Mouse (Mus musculus) liver, adult 2 months (tissue): Measurements from ENCODE around the gene Fat3. TPM values are rescaled to one million over a fixed set of nuclear protein-coding genes. Genes with fewer than 3 reads are reported as not detected.

ENCODE experiments used
- DNase-seq: peaks from one replicate; pipeline ENCODE4 v3.0.0-alpha.2; 2011; ENCODE audit warnings: low read depth, low spot score; ENCODE audit errors: extremely low read depth
- H3K27ac ChIP-seq: fragments of 200-500 bp; replicated peaks from 2 replicates; pipeline ENCODE4 v1.5.1; 2012; ENCODE audit warnings: low read depth, mild to moderate bottlenecking, control low read depth, inconsistent platforms, low read length; ENCODE audit not compliant: insufficient read depth
- H3K27me3 ChIP-seq: fragments of 200-500 bp; 2 replicates; pipeline ENCODE4 v1.6.1; 2012; ENCODE audit warnings: mild to moderate bottlenecking, moderate library complexity, low read length, inconsistent platforms; ENCODE audit not compliant: control insufficient read depth, insufficient read depth
- H3K36me3 ChIP-seq: fragments of 200-500 bp; 2 replicates; pipeline ENCODE4 v1.6.1; 2012; ENCODE audit warnings: low read length, inconsistent platforms; ENCODE audit not compliant: control insufficient read depth, insufficient read depth
- H3K4me1 ChIP-seq: fragments of 200-500 bp; 2 replicates; pipeline ENCODE4 v1.6.1; 2011; ENCODE audit warnings: low read length; ENCODE audit not compliant: control insufficient read depth, insufficient read depth
- H3K4me3 ChIP-seq: fragments of 200-500 bp; 2 replicates; pipeline ENCODE4 v1.5.1; 2011; ENCODE audit warnings: low read depth, mild to moderate bottlenecking, control low read depth, low read length, moderate library complexity; ENCODE audit not compliant: insufficient read depth
- H3K79me2 ChIP-seq: fragments of 200-500 bp; 2 replicates; pipeline ENCODE4 v1.6.1; 2012; ENCODE audit warnings: inconsistent platforms, mild to moderate bottlenecking, low read length, moderate library complexity; ENCODE audit not compliant: control insufficient read depth, insufficient read depth
- H3K9ac ChIP-seq: fragments of 200-500 bp; 2 replicates; pipeline ENCODE4 v1.6.1; 2012; ENCODE audit warnings: low read depth, mild to moderate bottlenecking, control low read depth, inconsistent platforms, low read length
- CTCF ChIP-seq: fragments of 200-500 bp; IDR thresholded peaks from 2 replicates; pipeline ENCODE4 v1.5.1; 2011; ENCODE audit warnings: low read depth, low read length, control low read depth
- POLR2A ChIP-seq: fragments of 200-500 bp; IDR thresholded peaks from 2 replicates; pipeline ENCODE4 v1.6.1; 2011; ENCODE audit warnings: low read length, control low read depth; ENCODE audit not compliant: insufficient read depth; ENCODE audit errors: extremely low read depth
- WGBS: fragments of 180-500 bp; shearing (Covaris S2); methylation state at CpG from one replicate; pipeline ENCODE4 v1.1.7; 2018; 5-methylcytosine and 5-hydroxymethylcytosine counted together
- polyA plus RNA-seq: library from polyadenylated mRNA; depleted of rRNA; stranded (reverse); fragments of >200 nt; gene quantifications from 2 replicates; pipeline ENCODE4 v1.2.3, GENCODE M21; 2012
- total RNA-seq: library from RNA; depleted of rRNA; stranded (reverse); fragments of >200 nt; gene quantifications from 2 replicates; pipeline ENCODE4 v1.2.3, GENCODE M21; 2014

The Fat3 gene
- total and polyA plus RNA-seq, 2 experiments = 0.09 TPM; not detected in 1

GRCm38 (mm10) chr9:15880754-15881153 lies 620.3 kb downstream of the Fat3 start:
- TF ChIP-seq CTCF = no peak
- TF ChIP-seq POLR2A = no peak
- Histone ChIP-seq H3K36me3 (no peaks in the 10 kb centered on the region), H3K79me2 (no peaks in the 10 kb centered on the region), H3K9ac (no peak overlapping the region), H3K4me3 (no peak overlapping the region), H3K27ac (no peak overlapping the region), H3K27me3 (no peaks in the 10 kb centered on the region), H3K4me1 (peaks cover 2% of the 10 kb centered on the region; the same call in 1 of the 2 replicates)
- no peak for DNase-seq

- H3K4me1 ChIP-seq = peaks cover 2% of the 10 kb centered on the region; the same call in 1 of the 2 replicates
Observed at GRCm38 (mm10) chr9:15880160-15880603, 620.9 kb downstream of the Fat3 start.

GRCm38 (mm10) chr9:15874506-15875160 lies 626.5 kb downstream of the Fat3 start, which contains the start of gene Mtnr1b:
Gene Mtnr1b (minus strand): TSS chr9:15874556.
- no peak within 1 kb of the TSS for H3K4me3 ChIP-seq
- 46% methylated on average over 19 of the region's 19 CpGs for WGBS
- no peaks in the 10 kb centered on the region for H3K36me3 ChIP-seq
- H3K79me2 ChIP-seq = no peaks in the 10 kb centered on the region
- no peak for DNase-seq
- H3K27ac ChIP-seq = no peak within 1 kb of the TSS
- H3K4me1 ChIP-seq = no peaks in the 10 kb centered on the region
- H3K27me3 ChIP-seq = no peaks in the 10 kb centered on the region
- TF ChIP-seq CTCF = no peak
- no peak for TF ChIP-seq POLR2A
- no peak within 1 kb of the TSS for H3K9ac ChIP-seq

More at GRCm38 (mm10) chr9:15880160-15880603, 620.9 kb downstream of the Fat3 start:
- Histone ChIP-seq H3K36me3 (no peaks in the 10 kb centered on the region), H3K4me3 (no peak overlapping the region), H3K27ac (no peak overlapping the region), H3K9ac (no peak overlapping the region), H3K27me3 (no peaks in the 10 kb centered on the region), H3K79me2 (no peaks in the 10 kb centered on the region)
- 18% methylated on average over 3 of the region's 3 CpGs for WGBS
- TF ChIP-seq POLR2A = no peak
- TF ChIP-seq CTCF = no peak
- DNase-seq = peak; percentile 43

GRCm38 (mm10) chr9:15870013-15870412 lies 631.1 kb downstream of the Fat3 start:
- H3K36me3 ChIP-seq = no peaks in the 10 kb centered on the region
- no peak overlapping the region for H3K27ac ChIP-seq
- no peak overlapping the region for H3K4me3 ChIP-seq
- 37% methylated on average over 4 of the region's 4 CpGs for WGBS
- TF ChIP-seq POLR2A = no peak
- no peak for TF ChIP-seq CTCF
- DNase-seq = no peak
- H3K4me1 ChIP-seq = no peaks in the 10 kb centered on the region
- no peaks in the 10 kb centered on the region for H3K27me3 ChIP-seq
- no peak overlapping the region for H3K9ac ChIP-seq
- H3K79me2 ChIP-seq = no peaks in the 10 kb centered on the region

GRCm38 (mm10) chr9:15869456-15869855 lies 631.6 kb downstream of the Fat3 start:
- Histone ChIP-seq H3K79me2 (no peaks in the 10 kb centered on the region), H3K4me3 (no peak overlapping the region), H3K4me1 (no peaks in the 10 kb centered on the region), H3K27ac (no peak overlapping the region), H3K36me3 (no peaks in the 10 kb centered on the region), H3K9ac (no peak overlapping the region), H3K27me3 (no peaks in the 10 kb centered on the region)
- TF ChIP-seq POLR2A = no peak
- no peak for TF ChIP-seq CTCF
- no peak for DNase-seq
- WGBS = 64% methylated on average over 4 of the region's 4 CpGs
